Mouse (Mus musculus): ENCODE measurements at regions not wholly inside any gene's neighbourhood (a gene's known extent, or its start where the extent isn't known, plus 50 kb on each side); places are given as distances from the start of the nearest gene placed in this dataset.

DNA sequence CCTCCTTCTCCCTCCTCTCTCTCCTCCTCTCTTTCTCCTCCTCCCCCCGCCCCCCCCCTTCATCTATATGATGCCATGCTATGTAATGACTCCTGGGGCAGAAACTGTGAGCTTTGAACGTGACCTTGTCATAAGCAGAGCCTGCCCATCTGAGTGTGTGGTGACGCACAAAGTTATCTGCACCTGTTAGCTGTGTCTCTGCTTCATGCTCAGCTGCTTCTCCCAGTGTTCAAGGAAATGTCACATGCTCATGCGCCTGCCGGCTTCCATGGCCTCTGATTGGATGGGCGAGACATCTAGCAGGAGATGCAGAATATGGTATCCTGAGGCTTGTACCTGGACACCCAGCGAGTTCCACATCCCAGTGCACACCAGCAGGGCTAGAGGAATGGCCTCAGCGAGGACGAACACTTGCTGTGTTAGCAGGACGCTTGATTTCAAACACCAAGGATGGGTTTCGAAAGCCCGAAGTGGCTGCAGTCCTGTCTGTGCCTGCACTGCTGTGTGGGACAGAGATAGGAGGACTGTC lies 240.6 kb downstream of the 1500009L16Rik start:
- TF ChIP-seq SRF (IDR thresholded peaks at IDR 0.05; ENCODE audit: control insufficient read depth, insufficient read length, low read depth) (no peak), TCF3 (IDR thresholded peaks at IDR 0.05; ENCODE audit: insufficient read length, low read depth) (peak; percentile 61), POLR2AphosphoS2 (IDR thresholded peaks at IDR 0.05; ENCODE audit: insufficient read length, low read depth) (no peak), POLR2A (IDR thresholded peaks at IDR 0.05; ENCODE audit: insufficient read length, low read depth) (no peak), MAX (IDR thresholded peaks at IDR 0.05; ENCODE audit: low read depth) (no peak), E2F4 (IDR thresholded peaks at IDR 0.05; ENCODE audit: insufficient read depth) (no peak), USF1 (IDR thresholded peaks at IDR 0.05; ENCODE audit: low read depth) (no peak), CEBPB (IDR thresholded peaks at IDR 0.05; ENCODE audit: insufficient read depth, poor library complexity, severe bottlenecking) (no peak), MYOD1 (IDR thresholded peaks at IDR 0.05; ENCODE audit: control insufficient read depth in 1 of 3, insufficient read length in 2 of 3, low read depth in 2 of 3) (peak in 2 of 3 experiments; percentile 83 to 93), MYOG (IDR thresholded peaks at IDR 0.05; ENCODE audit: control insufficient read depth in 1 of 3, insufficient read depth in 1 of 3, insufficient read length in 2 of 3, low read depth in 2 of 3) (peak; percentile 44 to 91 (median 66))
